Mouse (Mus musculus) C2C12 (cell line): ENCODE data around the gene Arhgef3. TPM values are rescaled to one million over a fixed set of nuclear protein-coding genes. Genes with fewer than 3 reads are reported as not detected.

Experiments
- H3K27me3 ChIP-seq: one replicate; pipeline ENCODE4 v1.6.1; 2011; ENCODE audit not compliant: control insufficient read depth, insufficient read depth, insufficient read length
- H3K36me3 ChIP-seq: one replicate; pipeline ENCODE4 v1.6.1; 2011; ENCODE audit not compliant: control insufficient read depth, insufficient read depth
- H3K4me3 ChIP-seq: one replicate; pipeline ENCODE4 v1.5.1; 2011; ENCODE audit warnings: mild to moderate bottlenecking, control low read depth; ENCODE audit not compliant: poor library complexity, insufficient read depth, severe bottlenecking
- H3K79me2 ChIP-seq: one replicate; pipeline ENCODE4 v1.6.1; 2011; ENCODE audit not compliant: control insufficient read depth, insufficient read depth
- H3K79me3 ChIP-seq: one replicate; pipeline ENCODE4 v1.6.1; 2011; ENCODE audit warnings: low read depth, control low read depth
- H3ac ChIP-seq: one replicate; pipeline ENCODE3; 2011; ENCODE audit warnings: low read depth; ENCODE audit not compliant: control insufficient read depth, insufficient read length
- CEBPB ChIP-seq: IDR thresholded peaks from one replicate; pipeline ENCODE4 v1.6.1; 2011; ENCODE audit warnings: low read depth, mild to moderate bottlenecking, control low read depth, moderate library complexity
- CTCF ChIP-seq: IDR thresholded peaks from one replicate; pipeline ENCODE4 v1.5.1; 2011; ENCODE audit not compliant: control insufficient read depth, insufficient read depth, insufficient read length
- FOSL1 ChIP-seq: IDR thresholded peaks from one replicate; pipeline ENCODE4 v1.8.0; 2011; ENCODE audit warnings: mild to moderate bottlenecking, low read length; ENCODE audit not compliant: poor library complexity, insufficient read depth, severe bottlenecking
- MAX ChIP-seq: IDR thresholded peaks from one replicate; pipeline ENCODE4 v1.6.1; 2011; ENCODE audit warnings: mild to moderate bottlenecking, control low read depth
- MYOD1 ChIP-seq: IDR thresholded peaks from one replicate; pipeline ENCODE4 v1.6.1; 2011; ENCODE audit warnings: low read depth; ENCODE audit not compliant: control insufficient read depth, insufficient read length
- MYOG ChIP-seq: IDR thresholded peaks from one replicate; pipeline ENCODE4 v1.6.1; 2011; ENCODE audit not compliant: control insufficient read depth, insufficient read length; ENCODE audit errors: extremely low read depth
- USF1 ChIP-seq: IDR thresholded peaks from one replicate; pipeline ENCODE4 v1.6.1; 2011; ENCODE audit warnings: low read depth, mild to moderate bottlenecking, control low read depth, moderate library complexity
- polyA plus RNA-seq: library from polyadenylated mRNA; unstranded; fragments of >200 nt; fragmentation: generic; extraction: Trizol; gene quantifications from one replicate; pipeline ENCODE4 v1.2.1, GENCODE M21; 2012; ENCODE audit warnings: missing spikeins

The Arhgef3 gene
- polyA plus RNA-seq, 1 experiment: 1.1 TPM

DNA sequence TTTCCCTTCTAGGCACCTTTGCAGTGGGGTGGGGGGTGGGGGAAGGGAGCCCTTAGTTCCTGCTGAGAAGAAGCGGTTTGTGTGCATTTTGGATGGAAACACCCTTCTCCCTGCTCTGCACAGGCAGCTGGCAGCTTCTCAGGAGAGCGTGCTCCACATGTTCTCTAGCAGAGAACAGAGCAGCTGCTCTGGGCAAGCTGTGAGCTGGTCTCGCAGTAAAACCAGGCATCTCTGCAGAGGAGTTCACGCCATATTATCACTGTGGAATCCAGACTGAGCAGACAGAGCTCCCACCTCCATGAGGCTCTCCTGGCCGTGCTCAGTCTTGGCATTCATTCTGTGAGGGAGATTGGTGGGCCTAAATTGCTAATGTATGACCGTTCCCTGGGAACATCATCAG lies 12.0 kb upstream of the Arhgef3 start:
- H3K79me3 ChIP-seq: no peaks in the 10 kb centered on the region
- H3K79me2 ChIP-seq: no peaks in the 10 kb centered on the region
- no peaks in the 10 kb centered on the region for H3K27me3 ChIP-seq
- H3K36me3 ChIP-seq: no peaks in the 10 kb centered on the region
- TF ChIP-seq MYOD1 (no peak), CTCF (no peak), CEBPB (no peak), FOSL1 (no peak), MYOG (no peak), MAX (no peak), USF1 (no peak)
- no peak overlapping the region for H3K4me3 ChIP-seq
- H3ac ChIP-seq: no peak overlapping the region

DNA sequence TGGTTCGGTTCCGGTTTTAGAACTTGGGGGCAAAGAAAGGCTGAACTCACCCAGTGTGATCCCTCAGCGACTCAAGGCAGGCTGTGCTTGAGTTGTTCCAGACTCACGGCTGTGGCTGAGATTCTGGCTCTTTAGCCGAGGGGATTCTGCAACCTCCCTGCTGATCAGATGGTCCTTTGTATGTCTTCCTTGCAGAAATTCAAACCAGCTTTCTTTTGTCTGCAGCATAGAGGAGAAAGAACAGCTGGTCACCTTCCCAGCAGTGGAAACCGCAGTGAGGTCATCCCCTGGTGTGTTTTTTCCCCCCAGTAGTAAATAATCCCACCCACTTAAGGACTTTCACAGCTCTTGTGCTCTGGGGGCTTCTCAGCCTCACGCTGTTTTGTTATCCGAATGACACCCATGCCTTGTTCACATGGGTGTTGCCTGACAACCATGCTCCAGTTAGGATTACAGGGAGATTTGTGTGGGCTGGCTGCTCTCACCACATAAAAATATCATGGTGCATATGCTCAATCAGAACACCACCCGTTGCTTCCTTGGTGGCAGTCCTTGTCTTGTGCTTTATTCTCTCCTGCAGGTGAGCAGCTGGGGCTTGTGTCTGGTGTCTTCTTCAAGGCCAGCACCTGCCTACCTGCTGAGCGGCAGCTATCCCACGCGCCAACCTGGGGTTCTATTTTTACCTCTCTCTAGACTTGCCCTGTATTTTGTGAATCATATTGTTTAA lies 8.8 kb upstream of the Arhgef3 start:
- no peaks in the 10 kb centered on the region for H3K79me3 ChIP-seq
- TF ChIP-seq CTCF (no peak), MAX (no peak), CEBPB (no peak), MYOD1 (no peak), USF1 (no peak), FOSL1 (no peak), MYOG (no peak)
- no peak overlapping the region for H3K4me3 ChIP-seq
- H3K27me3 ChIP-seq: no peaks in the 10 kb centered on the region
- H3ac ChIP-seq: no peak overlapping the region
- H3K79me2 ChIP-seq: no peaks in the 10 kb centered on the region
- no peaks in the 10 kb centered on the region for H3K36me3 ChIP-seq

DNA sequence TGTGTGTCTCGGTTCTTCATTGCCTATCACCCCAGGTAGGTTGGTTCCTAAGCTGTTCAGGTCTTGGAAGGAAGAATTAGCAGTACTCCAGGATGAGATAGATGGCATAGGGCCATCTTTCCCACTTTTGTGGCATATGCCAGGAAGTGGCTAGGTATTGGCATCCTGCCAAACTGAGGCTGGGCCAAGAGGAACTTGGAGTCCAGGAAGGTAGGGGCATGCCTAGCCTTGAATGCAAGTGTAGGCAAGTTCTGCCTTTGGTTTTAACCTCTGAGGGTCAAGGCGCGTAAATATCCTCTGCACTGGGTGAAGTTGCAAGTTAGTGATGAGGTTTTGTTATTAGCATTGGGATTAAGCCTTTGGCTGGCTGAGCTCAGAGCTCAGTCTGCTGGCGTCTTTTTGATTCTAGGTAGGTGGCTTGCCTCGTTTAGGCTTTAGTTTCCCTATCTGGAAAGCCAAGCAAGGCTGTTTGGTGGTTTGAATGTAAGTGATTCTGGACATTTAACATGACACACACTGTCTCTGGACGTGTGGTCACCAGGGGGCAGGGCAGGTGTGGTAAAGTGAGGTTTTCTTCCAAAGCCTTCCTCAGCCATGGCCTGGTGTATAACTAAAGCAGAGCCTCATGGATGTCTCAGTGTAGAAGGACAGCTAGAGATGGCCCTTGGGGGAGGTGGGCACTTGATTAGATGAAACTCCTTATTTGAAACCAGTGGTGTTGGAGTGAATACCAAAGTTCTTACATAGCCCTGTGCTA lies 5.8 kb upstream of the Arhgef3 start:
- no peaks in the 10 kb centered on the region for H3K79me2 ChIP-seq
- H3K4me3 ChIP-seq: no peak overlapping the region
- H3ac ChIP-seq: no peak overlapping the region
- H3K27me3 ChIP-seq: no peaks in the 10 kb centered on the region
- no peaks in the 10 kb centered on the region for H3K79me3 ChIP-seq
- H3K36me3 ChIP-seq: no peaks in the 10 kb centered on the region
- TF ChIP-seq MYOG: no peak
- TF ChIP-seq CEBPB: no peak
- no peak for TF ChIP-seq MAX
- TF ChIP-seq CTCF: peak; percentile 12

- H3K79me3 ChIP-seq: no peaks in the 10 kb centered on the region
- TF ChIP-seq MYOG: no peak
- no peak for TF ChIP-seq FOSL1
- TF ChIP-seq CEBPB: no peak
- no peaks in the 10 kb centered on the region for H3K27me3 ChIP-seq
- H3ac ChIP-seq: no peak overlapping the region
- H3K36me3 ChIP-seq: no peaks in the 10 kb centered on the region
- H3K79me2 ChIP-seq: no peaks in the 10 kb centered on the region
- H3K4me3 ChIP-seq: peak overlapping the region; percentile 29
These were observed 569 bp downstream of the Arhgef3 start for GRCm38 (mm10) chr14:27115275-27115660.

DNA sequence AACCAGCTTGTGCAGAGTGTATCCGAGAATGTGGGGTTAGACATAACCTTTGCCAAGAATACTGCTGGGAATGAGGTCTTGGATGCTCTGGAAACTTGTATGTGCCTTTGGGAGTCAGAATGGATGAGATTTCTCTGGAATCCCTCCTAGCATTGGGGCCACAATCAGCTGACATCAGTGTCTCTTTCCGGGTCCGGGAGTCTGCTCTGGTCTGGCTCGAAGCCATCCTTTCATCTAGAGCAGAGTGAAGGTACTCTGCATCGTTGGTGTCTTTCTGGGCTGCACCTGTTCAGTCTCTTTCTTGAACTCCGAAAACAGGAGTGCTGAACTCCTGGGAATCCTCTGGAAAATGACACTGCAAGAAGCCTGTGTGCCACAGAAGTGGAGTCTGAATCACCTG lies 1.3 kb downstream of the Arhgef3 start:
- TF ChIP-seq MYOD1 (no peak), MYOG (no peak), CTCF (no peak), USF1 (no peak), FOSL1 (no peak), MAX (no peak), CEBPB (no peak)

More for the DNA sequence above, 1.3 kb downstream of the Arhgef3 start:
- Histone ChIP-seq H3K79me2 (no peaks in the 10 kb centered on the region), H3K79me3 (no peaks in the 10 kb centered on the region), H3ac (no peak overlapping the region), H3K36me3 (no peaks in the 10 kb centered on the region), H3K4me3 (no peak overlapping the region), H3K27me3 (no peaks in the 10 kb centered on the region)
